Mouse (Mus musculus) retina, embryonic 14.5 days (tissue): ENCODE data around the gene Galnt6.
A peak's percentile ranks its signal among the peaks of the same experiment; 100 is the strongest.
"Not testable (repeated sequence)": the region's sequence is repeated elsewhere in the genome, so short reads cannot be mapped to it uniquely, and the experiment has no call there.

Experiments
- DNase-seq: peaks from one replicate; pipeline ENCODE4 v3.0.0-alpha.2; 2015; ENCODE audit warnings: low spot score

Galnt6 gene

DNA sequence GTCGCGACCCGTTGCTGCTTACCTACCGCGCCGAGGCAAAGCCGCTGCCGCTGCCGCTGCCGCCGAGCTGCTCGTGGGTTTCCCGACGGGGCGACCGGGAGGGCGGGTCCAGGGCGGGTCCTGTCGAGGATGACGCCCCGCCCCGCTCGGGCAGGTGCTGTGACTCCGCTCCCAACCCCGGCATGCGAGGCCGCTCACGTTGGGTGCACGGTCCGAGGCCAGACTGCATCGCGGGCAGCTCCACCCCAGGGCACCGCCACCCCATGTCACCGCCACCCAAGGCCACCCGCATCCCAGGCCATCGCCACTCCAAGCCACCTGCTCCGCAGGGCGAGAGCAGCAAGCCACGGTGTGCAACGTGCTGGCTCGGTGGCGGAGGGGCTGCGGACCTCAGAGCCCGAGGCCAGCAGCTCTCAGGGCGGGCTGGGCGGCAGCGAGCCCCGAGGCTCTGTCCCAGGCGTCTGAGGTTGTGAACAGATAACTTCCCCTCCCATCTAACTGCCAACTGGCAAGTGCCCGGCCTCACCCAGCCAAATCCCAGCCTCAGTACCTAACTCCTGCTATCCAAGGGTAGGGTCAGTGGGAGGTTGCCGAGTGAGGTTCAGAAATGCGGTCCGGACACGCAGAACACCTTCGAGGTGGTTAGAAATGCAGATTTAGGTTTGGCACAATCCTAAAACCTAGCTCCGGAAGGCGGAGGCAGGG, at the start of gene Galnt6:
Gene Galnt6, minus strand, starts transcription at position 96 of the 705 bp plus-strand sequence.
- DNase-seq, result peak; percentile 47

DNA sequence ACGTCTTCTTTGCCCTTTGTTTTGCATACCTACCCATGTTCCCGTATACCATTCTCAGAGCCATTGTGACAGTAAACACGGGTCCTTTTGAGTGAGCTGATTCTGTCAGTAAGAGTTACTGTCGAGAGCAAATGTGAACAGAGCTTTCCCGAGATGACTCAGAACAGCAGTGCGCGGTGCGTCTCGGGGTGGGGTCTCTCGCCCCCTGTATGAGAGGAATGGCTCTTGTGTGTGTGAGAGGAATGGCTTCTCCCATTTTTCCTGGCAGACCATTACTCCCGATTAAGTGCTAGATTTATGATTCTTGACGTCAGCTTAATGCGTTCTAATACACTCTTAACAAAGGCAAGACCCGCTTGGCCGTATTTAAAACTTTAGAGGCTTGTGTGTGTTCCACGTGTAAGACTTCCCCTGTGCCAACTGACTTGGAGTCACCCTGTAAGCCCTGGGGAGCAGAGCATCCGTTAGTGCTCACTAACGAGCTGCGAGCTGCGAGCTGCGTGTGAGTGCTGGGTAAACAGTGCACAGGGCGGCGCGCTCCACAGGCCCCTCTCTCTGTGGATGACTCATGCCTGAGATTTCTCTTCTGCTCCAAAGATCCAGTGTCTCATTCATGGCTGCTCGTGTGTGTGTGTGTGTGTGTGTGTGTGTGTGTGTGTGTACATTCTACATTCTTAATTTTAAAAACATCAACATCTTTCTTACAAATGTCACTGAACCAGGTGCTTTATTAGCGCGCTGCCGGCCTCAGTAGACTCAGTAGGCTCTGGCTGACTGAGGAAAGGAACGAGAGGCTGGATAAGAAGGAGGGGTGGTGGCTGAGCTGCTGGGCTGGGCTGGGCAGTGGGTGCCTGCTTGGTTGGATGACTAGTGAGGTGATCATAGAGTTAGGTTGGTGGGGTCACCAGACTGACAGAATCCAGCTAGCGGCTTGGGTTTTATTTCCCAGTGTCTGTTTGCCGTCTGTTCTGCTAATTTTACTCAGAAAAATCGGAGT, 48.1 kb upstream of the Galnt6 start:
- DNase-seq, result peak; percentile 55

DNA sequence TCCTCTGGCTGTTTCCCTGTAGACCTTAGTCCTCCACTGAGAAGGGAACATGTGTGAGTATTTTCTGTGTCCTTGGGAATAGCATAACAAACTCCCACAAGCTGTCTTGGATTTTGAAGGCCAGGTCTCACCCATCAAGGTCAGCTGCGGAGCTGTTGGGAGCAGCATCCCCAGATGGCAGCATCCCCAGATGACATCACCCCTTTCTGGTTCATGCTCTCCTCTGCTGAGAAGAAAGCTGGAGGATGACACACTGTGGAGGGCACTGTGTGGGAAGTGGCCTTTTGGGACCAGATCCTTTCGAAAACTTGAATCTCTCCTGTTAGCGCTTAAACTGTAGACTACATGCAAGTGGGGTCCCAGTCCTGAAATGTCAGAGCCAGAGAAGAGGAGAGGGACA, 47.2 kb upstream of the Galnt6 start:
- DNase-seq, result no peak

DNA sequence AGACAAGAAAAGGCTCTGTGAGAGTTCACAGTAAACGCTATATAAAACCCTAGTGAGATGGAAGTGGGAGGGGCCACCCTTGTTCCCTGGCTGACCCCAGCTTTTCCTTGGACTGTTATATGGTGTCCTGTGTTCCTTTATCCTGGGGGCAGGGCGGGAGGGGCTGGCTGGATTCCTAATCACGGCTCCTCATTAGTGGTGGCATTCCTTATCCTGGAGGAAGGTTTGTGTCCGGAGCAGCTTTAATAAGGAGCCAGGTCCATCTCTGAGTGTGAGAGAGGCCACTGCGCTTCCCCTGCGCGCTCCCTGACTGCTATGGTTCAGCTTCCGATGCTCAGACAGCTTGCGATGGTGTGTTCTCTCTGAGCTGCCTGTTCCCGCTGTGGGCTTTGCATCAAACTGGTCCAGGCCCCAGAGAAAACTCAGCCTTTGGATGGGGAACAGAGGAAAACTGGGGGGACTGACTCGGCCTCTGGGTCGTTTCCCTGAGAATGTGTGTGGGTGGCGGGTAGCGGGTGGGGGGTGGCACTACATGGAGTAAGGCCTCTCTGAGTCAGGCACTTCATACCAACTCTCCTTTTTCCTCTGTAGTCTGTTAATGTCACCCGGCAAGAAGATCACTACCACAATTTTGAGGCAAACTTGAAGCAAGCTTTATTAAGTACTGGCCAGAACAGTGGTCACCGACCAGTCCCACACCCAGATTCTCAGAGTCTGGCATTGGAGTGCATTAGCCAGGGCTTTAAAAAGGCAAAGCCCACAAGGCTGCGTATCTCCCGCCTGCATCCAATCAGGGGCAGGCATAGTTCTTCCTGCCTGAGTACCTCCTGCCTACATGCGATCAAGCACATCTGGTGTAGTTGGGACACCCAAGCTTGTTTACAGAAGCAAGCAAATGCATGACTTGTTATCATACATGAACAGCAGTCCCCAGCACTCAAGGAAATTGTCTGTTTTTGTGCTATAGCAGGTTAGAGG, 46.3 kb upstream of the Galnt6 start:
- peak; percentile 52 for DNase-seq

DNA sequence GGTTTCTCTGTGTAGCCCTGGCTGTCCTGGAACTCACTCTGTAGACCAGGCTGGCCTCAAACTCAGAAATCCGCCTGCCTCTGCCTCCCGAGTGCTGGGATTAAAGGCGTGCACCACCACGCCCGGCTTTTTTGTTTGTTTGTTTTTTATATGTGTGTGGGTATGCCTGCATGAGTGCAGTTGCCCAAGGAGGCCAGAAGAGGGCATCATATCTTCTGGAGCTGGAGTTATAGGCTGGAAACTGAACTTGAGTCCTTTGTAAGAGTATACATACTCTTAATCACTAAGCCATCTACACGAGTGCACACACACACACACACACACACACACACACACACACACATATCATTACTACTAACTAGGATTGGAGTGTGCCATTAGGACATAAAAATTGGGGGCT, 44.7 kb upstream of the Galnt6 start:
- DNase-seq, result not testable (repeated sequence)

DNA sequence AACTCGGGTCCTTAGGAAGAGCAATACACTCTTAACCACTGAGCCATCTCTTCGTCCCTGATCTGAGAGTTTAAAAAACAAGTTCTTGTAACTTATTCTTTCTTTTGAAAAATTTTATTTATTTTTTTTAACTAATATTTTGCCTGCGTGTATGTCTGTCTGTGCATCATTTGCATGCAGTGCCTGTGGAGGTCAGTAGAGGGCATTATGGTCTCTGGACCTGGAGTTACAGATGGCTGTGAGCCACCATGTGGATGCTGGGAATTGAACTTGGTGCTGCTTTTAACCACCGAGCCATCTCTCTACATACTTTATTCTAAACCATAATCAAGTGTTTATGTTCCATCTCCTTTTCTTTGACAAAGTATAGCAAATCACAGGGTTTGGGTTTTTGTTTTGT, 43.5 kb upstream of the Galnt6 start:
- no peak for DNase-seq

DNA sequence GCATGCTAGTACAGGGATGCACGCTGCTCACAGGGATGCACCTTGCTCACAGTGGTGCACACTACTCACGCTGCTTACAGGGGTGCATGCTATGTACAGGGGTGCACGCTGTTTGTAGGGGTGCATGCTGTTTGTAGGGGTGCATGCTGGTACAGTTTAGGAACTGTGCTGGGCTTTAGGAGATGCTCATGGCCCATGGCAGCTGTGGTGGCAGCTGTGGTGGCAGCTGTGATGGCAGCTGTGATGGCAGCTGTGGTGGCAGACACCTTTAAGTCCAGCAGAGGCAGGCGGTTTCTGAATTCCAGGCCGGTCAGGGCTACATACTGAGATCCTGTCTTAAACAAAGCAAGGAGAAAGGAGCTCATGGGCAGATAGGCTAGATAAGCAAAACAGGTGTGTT, 41.2 kb upstream of the Galnt6 start:
- DNase-seq, result no peak

DNA sequence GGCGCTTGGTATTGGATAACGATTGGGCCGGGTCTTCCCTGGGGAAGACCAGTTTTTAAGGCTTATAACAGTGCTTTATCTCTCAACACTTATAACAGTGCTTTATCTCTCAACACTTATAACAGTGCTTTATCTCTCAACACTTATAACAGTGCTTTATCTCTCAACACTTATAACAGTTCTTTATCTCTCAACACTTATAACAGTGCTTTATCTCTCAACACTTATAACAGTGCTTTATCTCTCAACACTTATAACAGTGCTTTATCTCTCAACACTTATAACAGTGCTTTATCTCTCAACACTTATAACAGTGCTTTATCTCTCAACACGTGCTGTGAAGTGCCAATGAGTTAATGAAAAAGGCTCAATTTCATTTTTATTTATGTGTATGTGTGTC, 39.8 kb upstream of the Galnt6 start:
- DNase-seq, result not testable (repeated sequence)

DNA sequence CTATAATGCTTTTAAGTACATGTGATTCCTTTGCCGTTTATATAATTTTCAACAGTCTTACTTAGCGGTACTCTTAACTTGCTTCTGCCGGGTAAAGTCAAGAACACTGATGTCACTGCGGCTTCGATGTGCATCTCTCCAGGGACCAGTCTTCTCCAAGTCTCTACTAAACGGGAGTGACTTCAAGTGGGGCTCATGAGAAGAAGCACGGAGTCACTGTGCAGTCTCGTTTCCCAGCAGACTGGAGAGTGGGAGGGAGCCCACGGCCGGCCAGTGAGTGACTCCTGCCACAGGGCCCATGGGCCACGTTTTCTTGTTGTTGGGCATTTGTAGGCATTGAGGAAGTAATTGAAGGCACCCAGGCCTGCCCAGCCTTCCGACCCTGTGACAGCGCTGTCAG, 38.7 kb upstream of the Galnt6 start:
- DNase-seq, result no peak

DNA sequence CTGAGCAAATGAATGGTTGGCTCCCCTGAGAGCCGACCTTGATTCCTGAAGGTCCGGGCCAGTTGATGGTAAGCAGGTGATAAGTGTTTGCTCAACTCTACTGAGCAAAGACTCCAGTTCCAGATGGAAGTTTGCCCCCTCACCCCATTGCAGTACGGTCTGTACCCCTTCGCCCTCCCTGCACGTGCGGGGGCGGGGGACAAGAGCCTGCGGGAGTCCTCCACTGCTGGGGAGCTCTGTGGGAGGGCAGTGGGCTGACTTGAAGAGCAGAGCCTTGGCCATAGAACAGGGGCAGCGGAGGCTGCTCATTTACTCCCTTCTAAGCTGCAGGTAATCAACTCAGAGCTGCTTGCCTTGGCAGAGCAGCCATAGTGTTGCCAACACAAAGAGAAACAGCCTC, 37.6 kb upstream of the Galnt6 start:
- DNase-seq, result no peak

DNA sequence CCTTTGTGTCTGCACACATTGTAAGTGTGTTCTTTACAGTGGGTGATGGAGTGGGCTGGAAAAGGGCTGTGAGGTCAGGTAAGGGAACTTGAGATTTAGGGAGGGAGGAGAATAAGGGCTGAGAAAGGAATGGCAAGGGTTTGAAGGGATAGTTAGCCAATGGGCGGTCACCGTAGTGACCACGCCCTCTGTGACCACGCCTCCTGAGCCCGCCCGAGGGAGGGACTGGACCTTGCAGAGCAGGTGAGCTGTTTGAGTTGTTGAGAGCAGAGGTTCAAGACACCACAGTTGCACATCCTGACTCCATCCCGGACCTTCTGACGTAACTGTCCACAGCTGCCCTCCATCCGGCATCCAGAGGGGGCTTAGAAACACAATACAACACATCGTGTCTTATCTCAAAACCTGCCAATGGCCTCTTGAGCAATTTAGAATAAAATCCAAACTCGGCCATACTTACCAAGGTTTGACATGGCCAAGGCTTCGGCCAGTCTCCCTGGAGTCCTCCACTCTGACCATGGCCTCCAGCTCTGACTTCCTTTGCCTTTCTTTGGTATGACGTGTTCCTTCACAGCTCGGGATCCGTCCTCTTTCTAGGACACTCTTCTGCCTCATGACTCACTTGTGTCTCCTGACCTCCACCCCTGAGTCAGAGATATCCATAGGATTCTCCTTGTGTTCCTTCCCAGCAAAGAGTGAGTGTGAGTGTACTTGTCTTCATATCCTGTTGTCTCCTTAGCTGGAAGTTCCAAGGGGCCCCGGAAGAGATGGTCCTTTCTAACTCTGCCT, 35.2 kb upstream of the Galnt6 start:
- no peak for DNase-seq

DNA sequence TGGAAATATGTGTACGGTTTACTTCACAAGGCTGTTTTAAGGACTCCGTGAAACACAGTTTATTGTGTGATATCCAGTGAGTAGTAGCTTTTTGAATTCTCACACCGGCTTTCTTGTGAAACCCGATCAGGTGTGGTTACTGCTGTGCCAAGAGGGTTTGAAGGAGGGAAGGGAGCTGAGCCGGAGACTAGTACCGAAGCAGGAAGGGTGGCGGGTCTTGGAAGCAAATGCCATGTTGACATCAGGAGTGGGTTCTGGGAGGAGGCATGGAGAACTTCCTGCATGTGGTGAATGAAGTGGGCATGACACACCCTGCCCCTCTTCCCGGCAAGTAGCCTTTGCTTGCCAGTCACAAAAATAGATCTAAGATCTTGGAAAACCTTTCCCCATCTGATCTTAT, 33.5 kb upstream of the Galnt6 start:
- no peak for DNase-seq

DNA sequence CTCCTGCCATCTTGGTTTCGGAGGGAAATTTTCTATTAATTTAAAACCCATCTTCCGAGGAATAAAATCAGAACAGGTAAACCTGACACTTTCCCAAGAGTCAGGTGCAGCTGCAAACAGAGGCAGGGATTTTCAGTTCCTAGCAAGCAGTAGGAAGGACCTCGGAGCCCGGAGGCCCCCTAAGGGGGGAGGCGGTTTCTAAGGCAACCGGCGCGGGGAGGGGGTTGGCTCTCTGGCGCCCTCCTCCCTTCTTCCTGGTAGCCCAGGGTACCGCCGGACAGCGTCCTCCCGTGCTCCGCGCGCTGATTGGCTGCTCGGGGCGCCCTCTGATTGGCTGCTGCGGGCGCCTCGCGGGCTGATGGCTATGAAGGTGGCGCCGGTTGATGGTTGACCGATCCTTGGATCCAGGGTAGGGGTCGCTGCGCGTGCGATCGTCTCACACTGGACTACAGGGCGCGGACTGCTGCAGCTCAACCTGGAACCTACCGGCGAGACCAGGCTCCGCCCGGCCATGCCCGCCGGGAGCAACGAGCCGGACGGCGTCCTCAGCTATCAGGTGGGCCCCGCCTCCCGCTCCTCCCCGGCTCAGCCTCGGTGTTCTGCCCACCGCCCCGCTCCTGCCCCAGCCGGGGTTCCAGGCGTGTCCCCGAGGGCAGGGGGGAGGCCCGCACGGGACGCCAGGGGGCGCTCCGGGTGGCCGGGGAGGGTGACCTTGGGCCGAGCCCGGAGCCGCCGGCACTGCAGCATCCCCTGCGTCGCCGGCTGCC, 32.4 kb upstream of the Galnt6 start, which contains the start of gene Slc4a8:
Gene Slc4a8, plus strand, starts transcription at position 329 of the 767 bp plus-strand sequence.
- peak; percentile 98 for DNase-seq

DNA sequence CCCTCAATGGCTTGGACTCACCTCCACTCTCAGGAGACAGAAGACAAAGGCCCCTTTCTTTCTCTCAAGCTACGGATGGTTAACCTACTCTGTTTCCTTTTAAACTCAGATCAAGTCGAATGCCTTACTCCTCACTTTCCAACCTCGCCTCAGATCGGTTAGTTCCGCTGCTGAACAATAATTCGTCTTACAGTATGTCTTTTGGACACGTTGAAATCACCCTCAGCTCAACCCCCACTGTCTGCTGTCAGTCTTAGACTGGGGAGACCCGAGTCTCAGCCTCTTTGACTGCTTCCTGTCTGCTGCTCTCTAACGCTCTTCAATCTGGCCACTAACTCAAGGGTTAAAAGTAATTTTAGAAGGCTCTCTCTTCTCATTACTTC, 31.9 kb upstream of the Galnt6 start:
- no peak for DNase-seq

DNA sequence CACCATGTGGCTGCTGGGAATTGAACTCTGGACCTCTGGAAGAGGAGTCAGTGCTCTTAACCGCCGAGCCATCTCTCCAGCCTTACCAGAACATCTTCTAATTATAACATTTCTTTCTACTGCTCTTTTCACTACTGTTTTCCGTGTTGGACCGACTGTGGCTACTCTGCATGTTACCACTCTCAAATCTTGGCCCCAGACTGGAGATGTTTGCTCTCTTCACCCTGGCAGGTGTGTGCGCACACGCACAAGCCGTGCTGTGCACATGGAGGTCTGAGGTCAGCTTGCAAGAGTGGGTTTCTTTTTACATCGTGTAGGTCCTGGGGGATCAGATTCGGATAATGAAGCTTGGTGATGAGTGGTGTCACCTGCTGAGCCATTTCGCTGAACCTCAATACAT, 30.1 kb upstream of the Galnt6 start:
- no peak for DNase-seq

DNA sequence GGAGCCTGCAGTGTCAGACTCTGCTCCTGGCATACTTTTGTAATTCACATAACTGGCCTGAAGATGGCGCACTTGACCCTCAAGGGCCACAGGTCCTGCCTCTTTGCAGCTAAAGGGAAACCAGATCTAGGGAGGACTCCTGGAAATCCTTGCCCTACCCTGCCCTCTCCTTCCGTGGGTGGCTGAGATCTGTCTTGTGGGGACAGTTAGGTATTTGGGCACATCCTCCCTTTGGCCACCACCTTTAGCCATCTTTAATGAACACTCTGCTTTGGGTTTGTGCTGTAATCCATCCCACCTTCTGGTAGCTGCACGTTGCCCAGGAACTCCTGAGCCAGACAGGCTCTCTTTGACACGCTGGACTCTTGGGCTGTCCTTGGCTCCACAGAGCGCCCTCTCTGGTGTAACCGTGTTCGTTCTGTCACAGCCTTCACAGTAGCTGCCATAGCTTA, 28.4 kb upstream of the Galnt6 start:
- DNase-seq, result peak; percentile 91

DNA sequence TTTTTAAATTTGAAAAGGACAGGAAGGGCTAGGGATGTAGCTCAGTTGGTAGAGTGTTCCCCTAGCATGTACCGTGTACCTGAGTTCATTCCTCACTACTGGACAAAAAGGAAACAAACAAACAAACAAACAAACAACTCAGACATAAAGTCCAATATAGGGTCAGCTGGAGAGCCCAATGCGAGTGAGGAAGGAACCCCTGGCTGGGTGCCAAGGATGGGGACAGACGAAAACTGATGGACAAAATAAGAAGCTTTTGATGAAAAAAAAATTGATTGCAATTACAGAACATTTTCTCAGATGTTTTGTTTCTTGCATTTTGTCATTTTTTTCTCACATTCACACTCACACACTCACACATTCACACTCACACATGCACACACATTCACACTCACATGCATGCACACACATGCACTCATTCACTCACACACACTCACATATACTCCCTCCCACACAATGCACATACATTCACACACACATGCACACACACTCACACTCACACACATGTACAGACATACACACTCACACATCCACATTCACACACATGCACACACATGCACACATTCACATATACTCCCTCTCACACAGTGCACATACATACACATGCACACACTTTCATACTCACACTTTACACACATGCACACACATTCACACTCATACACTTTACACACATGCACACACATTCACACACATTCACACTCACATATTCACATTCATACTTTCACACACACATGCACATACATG, 26.9 kb upstream of the Galnt6 start:
- DNase-seq, result no peak

DNA sequence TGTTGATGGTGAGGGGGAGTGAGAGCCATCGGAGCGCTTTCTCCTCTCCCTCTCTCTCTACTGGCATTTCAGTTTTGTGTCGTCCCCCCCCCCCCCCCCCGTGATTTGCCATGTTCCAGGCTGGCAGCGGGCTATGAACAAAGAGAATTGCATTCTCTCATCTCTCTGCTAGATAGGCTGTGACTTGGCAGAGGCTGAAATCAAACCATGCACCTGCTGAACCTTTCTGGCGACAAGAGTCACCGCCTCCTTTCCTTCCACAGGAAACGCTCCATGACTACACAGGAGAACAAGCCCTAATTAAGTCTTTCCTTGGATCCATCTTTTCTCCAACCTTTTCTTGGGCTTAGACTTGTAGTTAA, 26.3 kb upstream of the Galnt6 start:
- no peak for DNase-seq

DNA sequence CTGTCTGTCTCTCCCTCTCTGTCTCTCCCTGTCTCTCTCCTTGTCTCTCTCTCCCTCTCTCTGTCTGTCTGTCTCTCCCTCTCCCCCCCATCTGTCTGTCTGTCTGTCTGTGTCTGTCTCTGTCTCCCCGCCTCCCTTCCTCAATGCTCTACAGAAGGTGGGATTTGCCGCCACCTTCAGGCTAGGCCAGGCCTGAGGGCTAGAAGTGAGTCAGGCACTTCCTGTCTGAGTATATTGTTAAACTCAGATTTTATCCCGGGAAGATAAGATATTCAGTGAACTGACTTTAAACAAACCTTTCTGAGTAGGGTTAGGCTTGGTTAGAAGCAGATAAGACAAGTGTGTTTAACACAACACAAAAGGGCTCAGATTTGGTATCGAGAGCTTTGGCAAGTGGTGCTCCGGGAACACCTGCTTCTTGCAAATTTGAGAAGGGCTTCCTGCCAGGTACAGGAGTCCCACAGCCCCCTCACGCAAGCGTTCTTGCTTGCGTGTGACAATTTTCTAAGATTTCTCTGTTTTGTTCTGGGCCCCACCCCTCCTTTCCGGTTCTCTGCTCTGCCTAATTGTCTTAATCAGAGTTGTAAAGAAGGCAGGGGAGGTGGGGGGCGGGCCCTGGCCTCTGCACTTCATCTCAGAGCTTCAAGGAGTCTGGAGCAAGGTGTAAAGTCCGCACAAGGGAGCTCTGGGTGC, 25.8 kb upstream of the Galnt6 start:
- DNase-seq, result peak; percentile 65
